Mouse (Mus musculus) frontal cortex, postnatal 36 days (tissue): ENCODE data around the gene Lrrc4b.
A peak's percentile ranks its signal among the peaks of the same experiment; 100 is the strongest.

Experiments used
- DNase-seq, 2 experiments: peaks; one replicate each; pipeline ENCODE4 v3.0.0; 2022; ENCODE audit warnings: low spot score in 2 of 2

Gene Lrrc4b

GRCm38 (mm10) chr7:44428968-44429521, at the start of gene Lrrc4b:
Gene Lrrc4b (plus strand): TSS chr7:44429018.
- peak; percentile 77 to 80 for DNase-seq

- peak; percentile 81 to 92 for DNase-seq
Observed at GRCm38 (mm10) chr7:44382541-44382940, 46.3 kb upstream of the Lrrc4b start.

DNA sequence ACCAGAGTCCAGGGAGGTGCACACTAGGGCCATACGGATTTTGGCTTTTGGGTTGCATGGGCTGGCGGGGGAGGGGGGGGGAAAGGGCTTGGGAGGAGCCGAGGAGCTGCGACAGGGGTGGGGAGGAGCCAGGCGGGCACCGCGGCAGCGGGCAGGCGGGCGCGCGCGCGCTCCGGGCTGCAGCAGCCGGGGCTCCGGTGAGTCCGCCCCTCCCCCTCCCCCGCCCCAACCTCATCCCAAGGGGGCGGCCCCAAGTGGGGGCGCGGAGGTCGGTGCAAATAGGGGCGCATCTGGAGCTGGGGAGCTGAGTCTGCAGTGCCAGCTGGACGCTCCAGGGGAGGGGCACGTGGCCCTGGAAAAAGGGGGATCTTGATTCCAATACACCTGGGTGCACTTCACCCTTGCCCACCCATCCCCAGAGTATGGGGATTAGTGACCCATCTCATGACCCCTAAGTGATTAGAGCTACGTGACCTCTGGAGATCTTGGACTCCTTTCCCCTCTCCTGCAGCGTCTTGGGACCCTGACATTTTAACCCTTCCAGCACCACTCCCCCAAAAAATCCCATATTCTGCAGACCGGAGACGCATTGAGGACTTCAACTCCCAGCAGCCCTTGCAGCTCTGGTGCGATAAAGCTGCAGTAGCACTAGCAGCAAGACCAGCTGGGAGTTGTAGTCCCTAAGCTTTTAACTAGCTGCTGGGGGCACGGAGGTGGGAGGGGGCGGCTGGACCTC, 44.7 kb upstream of the Lrrc4b start, which contains the start of gene Syt3:
TSS of gene Syt3 (plus strand) at position 123 of the 736 bp plus-strand sequence.
- DNase-seq = peak; percentile 84 to 90

- DNase-seq = no peak
Observed at GRCm38 (mm10) chr7:44384716-44385059, 44.1 kb upstream of the Lrrc4b start.

- DNase-seq = no peak
Observed at GRCm38 (mm10) chr7:44385720-44386119, 43.1 kb upstream of the Lrrc4b start, which contains the start of gene 1700008O03Rik. Gene 1700008O03Rik (minus strand): TSS chr7:44385820.

DNA sequence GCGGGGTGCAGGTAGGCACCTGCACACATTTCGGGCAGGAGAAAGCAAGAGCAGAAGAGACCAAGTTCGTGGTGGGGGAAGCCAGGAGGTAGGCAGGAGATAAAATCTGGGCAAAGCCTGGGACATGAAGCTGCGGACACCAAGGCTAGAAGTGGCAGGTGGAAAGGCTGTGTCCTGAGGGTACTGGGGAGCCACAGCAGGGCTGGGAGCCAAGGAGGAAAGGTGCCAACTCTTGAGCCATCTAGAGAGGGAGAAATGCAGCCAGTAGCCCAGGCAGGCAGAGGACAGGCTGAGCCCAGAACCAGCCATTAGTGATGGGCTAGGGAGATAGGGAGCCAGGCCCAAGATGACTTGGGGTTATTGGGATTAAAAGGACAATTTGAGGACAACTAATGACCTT, 37.0 kb upstream of the Lrrc4b start:
- DNase-seq = no peak

DNA sequence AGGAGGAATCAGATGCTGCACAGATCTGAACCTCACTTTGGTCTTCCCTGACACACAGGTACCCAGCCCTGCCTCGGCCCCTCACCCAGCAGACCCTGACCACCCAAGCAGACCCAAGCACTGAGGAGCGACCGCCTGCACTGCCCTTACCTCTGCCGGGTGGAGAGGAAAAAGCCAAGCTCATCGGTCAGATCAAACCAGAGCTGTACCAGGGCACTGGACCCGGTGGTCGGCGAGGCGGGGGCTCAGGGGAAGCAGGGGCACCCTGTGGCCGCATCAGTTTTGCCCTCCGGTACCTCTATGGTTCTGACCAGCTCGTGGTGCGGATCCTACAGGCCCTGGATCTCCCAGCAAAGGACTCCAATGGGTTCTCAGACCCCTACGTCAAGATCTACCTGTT, 36.5 kb upstream of the Lrrc4b start:
- no peak for DNase-seq

GRCm38 (mm10) chr7:44393284-44393683, 35.5 kb upstream of the Lrrc4b start:
- no peak for DNase-seq

- DNase-seq = peak; percentile 44 to 61
Observed at GRCm38 (mm10) chr7:44398570-44398969, 30.2 kb upstream of the Lrrc4b start.

GRCm38 (mm10) chr7:44401673-44402072, 27.1 kb upstream of the Lrrc4b start:
- DNase-seq = no peak

GRCm38 (mm10) chr7:44405346-44406014, 23.3 kb upstream of the Lrrc4b start:
- peak; percentile 92 to 98 for DNase-seq

GRCm38 (mm10) chr7:44406015-44406355, 22.8 kb upstream of the Lrrc4b start:
- no peak for DNase-seq

GRCm38 (mm10) chr7:44411144-44411543, 17.7 kb upstream of the Lrrc4b start:
- DNase-seq = no peak

GRCm38 (mm10) chr7:44413307-44413706, 15.5 kb upstream of the Lrrc4b start:
- no peak for DNase-seq

DNA sequence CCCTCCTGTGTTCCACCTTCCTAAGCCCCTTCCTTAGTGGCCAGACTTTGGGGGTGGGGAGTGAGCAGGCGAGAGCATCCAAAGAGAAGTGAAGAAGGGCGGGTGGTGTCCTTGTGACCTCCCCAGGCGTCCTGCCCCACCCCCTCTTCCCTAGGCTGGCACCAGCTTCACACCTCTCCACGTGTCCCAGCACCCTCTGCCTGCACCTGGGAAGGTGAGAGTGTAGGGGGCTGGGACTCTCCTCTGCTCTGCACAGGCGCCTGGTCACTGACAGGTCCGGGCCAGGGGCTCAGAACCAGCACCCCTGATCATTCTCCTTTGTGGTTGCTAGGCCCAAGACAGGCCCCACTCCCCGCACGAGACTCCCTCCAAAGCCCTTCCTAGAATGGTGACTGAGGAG, 1.2 kb upstream of the Lrrc4b start:
- DNase-seq = no peak

DNA sequence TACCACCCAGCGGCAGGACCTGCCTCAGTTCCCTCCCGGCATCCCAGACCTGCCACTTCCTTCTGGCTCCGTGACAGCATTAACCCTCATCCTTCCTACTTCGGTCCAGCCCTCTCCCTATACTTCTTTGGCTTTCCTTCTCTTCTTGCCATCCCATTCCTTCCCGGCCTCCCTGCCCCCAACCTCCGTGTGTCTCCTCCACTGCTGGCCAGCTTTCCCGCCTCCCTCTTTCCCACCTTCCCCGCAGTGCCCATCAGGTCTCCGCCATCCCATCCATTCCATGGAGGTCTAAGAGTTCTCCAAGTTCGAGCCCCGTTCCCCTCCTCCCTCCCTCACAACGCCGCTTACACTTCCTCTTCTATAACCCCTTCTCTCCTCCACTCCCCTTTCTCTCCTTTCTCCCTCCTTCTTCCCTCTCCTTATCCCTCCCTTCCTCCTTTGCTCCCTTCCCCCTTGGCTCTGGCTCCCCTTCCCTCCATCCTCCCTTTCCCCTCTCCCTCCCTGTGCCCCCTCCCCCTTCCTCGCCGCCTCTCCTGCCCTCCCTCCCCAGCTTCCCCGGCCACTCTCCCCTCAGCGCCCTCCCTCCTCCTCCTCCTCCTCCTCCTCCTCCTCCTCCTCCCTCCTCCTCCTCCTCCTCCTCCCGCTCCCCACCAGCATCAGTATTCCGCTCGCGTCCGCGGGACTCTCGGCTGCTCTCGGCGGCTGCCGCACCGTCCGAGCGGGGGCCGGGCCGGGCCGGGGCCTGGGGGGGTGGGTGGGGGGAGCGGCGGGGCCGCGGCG, 457 bp upstream of the Lrrc4b start:
- DNase-seq = peak in 1 of 2 experiments; percentile 37

GRCm38 (mm10) chr7:44429534-44430488, 993 bp downstream of the Lrrc4b start:
- DNase-seq = peak; percentile 61

DNA sequence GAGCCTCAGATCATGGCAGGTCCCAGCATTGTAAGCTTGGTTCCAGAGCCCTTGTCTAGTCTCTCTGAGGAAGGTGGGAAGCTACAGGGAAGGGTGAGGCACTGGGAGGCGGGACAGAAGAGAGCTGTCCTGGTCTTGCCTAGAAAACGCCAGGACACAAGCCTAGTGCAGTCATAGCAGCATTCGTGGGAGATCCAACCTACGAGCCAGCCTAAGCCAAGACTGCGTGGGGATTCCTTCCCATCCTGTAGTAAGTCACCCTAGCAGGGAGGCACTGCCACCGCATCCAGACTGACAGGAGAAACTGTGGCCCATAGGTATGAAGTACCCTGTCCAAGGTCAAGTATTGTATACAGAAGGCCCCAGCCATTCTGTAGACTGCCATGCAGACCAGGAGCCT, 3.7 kb downstream of the Lrrc4b start:
- no peak for DNase-seq

- no peak for DNase-seq
Observed at GRCm38 (mm10) chr7:44433371-44433770, 4.6 kb downstream of the Lrrc4b start.

DNA sequence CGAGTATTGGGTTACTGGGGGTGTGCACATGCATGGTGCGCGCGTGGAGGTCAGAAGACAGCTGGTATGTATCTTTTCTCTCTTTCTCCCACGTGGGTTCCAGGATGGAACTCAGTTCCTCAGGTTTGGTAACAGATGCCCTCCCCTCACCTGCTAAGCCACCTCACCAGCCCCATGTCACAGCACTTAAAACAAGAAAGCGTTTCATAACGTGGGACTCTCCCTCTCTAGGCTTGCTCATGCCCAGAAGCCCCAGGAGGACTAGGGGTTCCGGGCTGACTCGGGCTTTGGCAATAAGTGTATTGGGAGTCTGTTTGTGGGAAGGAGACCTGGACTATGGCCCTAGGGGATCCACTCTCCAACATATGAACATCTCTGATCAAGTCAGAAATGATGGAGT, 5.3 kb downstream of the Lrrc4b start:
- no peak for DNase-seq

- DNase-seq = no peak
Observed at GRCm38 (mm10) chr7:44435796-44436195, 7.0 kb downstream of the Lrrc4b start.
